In the genomic region with DNA sequence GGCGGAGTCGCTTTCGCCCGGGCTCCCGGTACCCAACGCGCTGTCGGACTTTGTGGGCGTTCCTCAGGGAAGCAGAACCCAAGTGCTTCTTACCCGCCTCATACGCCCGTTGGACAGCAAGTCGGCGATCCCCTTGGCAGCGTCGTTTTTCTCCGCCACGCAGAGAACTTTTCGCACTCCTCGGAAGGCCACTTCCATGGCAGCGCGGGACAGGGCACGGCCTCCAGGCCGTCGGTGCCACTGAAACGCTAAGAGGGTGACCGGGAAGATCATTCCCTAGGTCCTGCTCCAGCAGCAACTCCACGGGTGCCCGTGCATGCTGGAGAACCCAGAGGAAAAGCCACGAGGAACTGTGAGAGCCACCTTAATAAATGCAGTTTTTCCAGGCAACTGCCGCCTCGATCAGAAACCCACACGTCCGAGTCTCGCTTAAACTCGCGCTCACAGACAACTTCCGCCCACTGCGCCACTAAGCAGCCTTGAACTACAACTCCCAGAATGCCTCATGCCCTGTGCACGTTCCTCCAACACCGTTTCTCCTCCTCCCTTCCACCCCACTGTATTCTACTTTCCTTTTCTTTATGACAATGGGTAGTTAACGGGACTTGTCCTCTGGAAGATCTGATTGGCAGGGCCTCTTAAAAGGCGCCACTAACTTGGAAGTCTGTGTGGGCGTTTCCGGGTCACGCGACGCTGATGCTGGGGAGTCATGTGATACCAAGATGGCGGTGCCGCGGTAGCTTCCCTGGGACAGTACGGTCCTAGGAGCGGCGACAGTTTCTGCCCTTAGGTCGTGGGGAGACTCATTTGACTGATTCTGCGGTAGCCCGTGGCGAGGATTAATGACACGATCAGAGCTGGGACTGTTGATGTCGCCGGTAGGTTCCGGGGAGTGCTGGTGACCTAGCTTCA, we compare ENCODE assay signal across 7 mouse cellular contexts. TPM values are rescaled to one million over a fixed set of nuclear protein-coding genes. Genes with fewer than 3 reads are reported as not detected.
DNase-seq lines count a peak whose midpoint lies in the region; ATAC-seq lines count a peak whose summit lies in the region.

A gene (minus strand): TSS at position 537 of the 912 bp plus-strand sequence.
A gene (plus strand): TSS at position 696 of the 912 bp plus-strand sequence.

- peak within 1 kb of the TSS; percentile 83 for H3K9ac ChIP-seq in intestine, embryonic 16.5 days (ENCODE audit: low read depth, low read length)
- peak within 1 kb of the TSS; percentile 83 for H3K9ac ChIP-seq in midbrain, embryonic 11.5 days (ENCODE audit: low read length)

- DNase-seq in adrenal gland, adult 8-10 months, result peak; percentile 84
- peak; percentile 89 for DNase-seq in embryo, embryonic 9.5 days (ENCODE audit: extremely low spot score)
- peak; percentile 53 to 80 for DNase-seq in gastrocnemius, postnatal 4 days (ENCODE audit: low spot score in 2 of 2)
- peak; percentile 89 to 90 for DNase-seq in left cerebral cortex, postnatal 36 days (ENCODE audit: low spot score in 2 of 2)
- peak; percentile 98 for DNase-seq in midbrain, embryonic 11.5 days (ENCODE audit: low spot score, missing footprints)
- peak; percentile 86 for DNase-seq in skeletal muscle tissue, adult 2 months (ENCODE audit: low read depth, low spot score)

- peaks cover 56% of the 10 kb centered on the region for H3K4me1 ChIP-seq in intestine, embryonic 16.5 days (ENCODE audit: control insufficient read depth, insufficient read depth, low read length)
- H3K4me1 ChIP-seq in midbrain, embryonic 11.5 days (ENCODE audit: control insufficient read depth, insufficient read depth, low read length), result peaks cover 55% of the 10 kb centered on the region

- intact Hi-C loops in left cerebral cortex, postnatal 36 days (cut with DNase I), result no loop called here

- H3K36me3 ChIP-seq in intestine, embryonic 16.5 days (ENCODE audit: control insufficient read depth, insufficient read depth, low read length), result no peaks in the 10 kb centered on the region
- H3K36me3 ChIP-seq in midbrain, embryonic 11.5 days (ENCODE audit: control insufficient read depth, insufficient read depth, low read length), result no peaks in the 10 kb centered on the region

- peak within 1 kb of the TSS; percentile 88 for H3K27ac ChIP-seq in intestine, embryonic 16.5 days (ENCODE audit: low read length)
- H3K27ac ChIP-seq in midbrain, embryonic 11.5 days (ENCODE audit: low read depth, low read length), result peak within 1 kb of the TSS; percentile 59

- H3K27me3 ChIP-seq in intestine, embryonic 16.5 days (replicated peaks; ENCODE audit: control insufficient read depth, insufficient read depth, low read length), result no peaks in the 10 kb centered on the region
- no peaks in the 10 kb centered on the region for H3K27me3 ChIP-seq in midbrain, embryonic 11.5 days (ENCODE audit: control insufficient read depth, insufficient read depth, low read length)

- peak within 1 kb of the TSS; percentile 94 for H3K4me2 ChIP-seq in intestine, embryonic 16.5 days (ENCODE audit: low read depth, low read length)
- peak within 1 kb of the TSS; percentile 79 for H3K4me2 ChIP-seq in midbrain, embryonic 11.5 days

- WGBS in intestine, embryonic 16.5 days, result under 1% methylated on average over 62 of the region's 62 CpGs
- under 1% methylated on average over 62 of the region's 62 CpGs for WGBS in midbrain, embryonic 11.5 days

- peak; percentile 97 for ATAC-seq in intestine, embryonic 16.5 days
- peak; percentile 98 for ATAC-seq in midbrain, embryonic 11.5 days (ENCODE audit: low FRiP score)

- H3K9me3 ChIP-seq in intestine, embryonic 16.5 days (ENCODE audit: control insufficient read depth, low read length), result no peaks in the 10 kb centered on the region
- H3K9me3 ChIP-seq in midbrain, embryonic 11.5 days (ENCODE audit: control insufficient read depth, low read length), result no peaks in the 10 kb centered on the region

- peak within 1 kb of the TSS; percentile 75 for H3K4me3 ChIP-seq in intestine, embryonic 16.5 days (ENCODE audit: low read length)
- H3K4me3 ChIP-seq in midbrain, embryonic 11.5 days (ENCODE audit: low read depth, low read length), result peak within 1 kb of the TSS; percentile 79

RNA-seq across cellular contexts. Expression of the first gene that starts in this region (rescaled TPM):
- total RNA-seq in adrenal gland, adult 8-10 months (2022), result 10 to 100 TPM; 11.9 to 15.8 (median 14.6) TPM
- total RNA-seq in gastrocnemius, postnatal 4 days (2021), result 10 to 100 TPM in 1 of 2 experiments, 1 to 10 TPM in 1; 9.4 to 10.6 TPM
- polyA plus RNA-seq in intestine, embryonic 16.5 days (2015; fragmentation: Nextera tagmentation; extraction: Ambion mirVana), result 9.2 and 10.4 TPM in 2 replicates
- 1 to 10 TPM; 4.0 to 5.2 TPM for total RNA-seq in left cerebral cortex, postnatal 36 days (2021)
- 16.0 and 17.4 TPM in 2 replicates for polyA plus RNA-seq in midbrain, embryonic 11.5 days (2014; fragmentation: Nextera tagmentation; extraction: Ambion mirVana)

RNA-seq across cellular contexts. Expression of the second gene that starts in this region (rescaled TPM):
- total RNA-seq in adrenal gland, adult 8-10 months (2022), result 10 to 100 TPM; 23.3 to 30.1 (median 27.3) TPM
- total RNA-seq in gastrocnemius, postnatal 4 days (2021), result 10 to 100 TPM; 15.9 to 18.0 TPM
- 5.9 and 7.5 TPM in 2 replicates for polyA plus RNA-seq in intestine, embryonic 16.5 days (2015; fragmentation: Nextera tagmentation; extraction: Ambion mirVana)
- total RNA-seq in left cerebral cortex, postnatal 36 days (2021), result 10 to 100 TPM; 30.2 to 31.8 TPM
- polyA plus RNA-seq in midbrain, embryonic 11.5 days (2014; fragmentation: Nextera tagmentation; extraction: Ambion mirVana), result 9.2 and 10.1 TPM in 2 replicates

Comparison
In these comparisons a context has a peak if more than half of its experiments do, and no peak if none do; other contexts are left out.
1. Peak in every context shown above with its lines: DNase-seq, ATAC-seq, H3K4me3 ChIP-seq and H3K27ac ChIP-seq.